Mouse (Mus musculus) midbrain, embryonic 16.5 days (tissue): ENCODE measurements at regions not wholly inside any gene's neighbourhood (a gene's known extent, or its start where the extent isn't known, plus 50 kb on each side); places are given as distances from the start of the nearest gene placed in this dataset.

Experiments
- ATAC-seq: fragments of 200-750 bp; cut with Nextera tagmentation; 2 replicates; pipeline ENCODE4 v1.8.0; 2017; ENCODE audit warnings: moderate TSS enrichment
- H3K27ac ChIP-seq: fragments of 300-500 bp; sonication (generic); 2 replicates; pipeline ENCODE4 v1.5.1; 2014; ENCODE audit warnings: mild to moderate bottlenecking, low read length, mixed read lengths
- H3K27me3 ChIP-seq: fragments of 300-500 bp; sonication (generic); 2 replicates; pipeline ENCODE4 v1.6.1; 2014; ENCODE audit warnings: low read depth, low read length, mixed read lengths; ENCODE audit not compliant: control insufficient read depth, insufficient read depth
- H3K36me3 ChIP-seq: fragments of 300-500 bp; sonication (generic); 2 replicates; pipeline ENCODE4 v1.6.1; 2014; ENCODE audit warnings: mild to moderate bottlenecking, low read length, moderate library complexity, mixed read lengths; ENCODE audit not compliant: control insufficient read depth, insufficient read depth
- H3K4me1 ChIP-seq: fragments of 300-500 bp; sonication (generic); 2 replicates; pipeline ENCODE4 v1.6.1; 2014; ENCODE audit warnings: mild to moderate bottlenecking, low read length, mixed read lengths; ENCODE audit not compliant: control insufficient read depth, insufficient read depth
- H3K4me2 ChIP-seq: fragments of 300-500 bp; sonication (generic); 2 replicates; pipeline ENCODE4 v1.6.1; 2014; ENCODE audit warnings: mild to moderate bottlenecking, low read length, mixed read lengths
- H3K4me3 ChIP-seq: fragments of 300-500 bp; sonication (generic); 2 replicates; pipeline ENCODE4 v1.5.1; 2014; ENCODE audit warnings: low read depth, mild to moderate bottlenecking, low read length, moderate library complexity, mixed read lengths
- H3K9ac ChIP-seq: fragments of 300-500 bp; sonication (generic); 2 replicates; pipeline ENCODE4 v1.6.1; 2014; ENCODE audit warnings: low read depth, low read length, mixed read lengths
- H3K9me3 ChIP-seq: fragments of 300-500 bp; sonication (generic); replicated peaks from 2 replicates; pipeline ENCODE4 v1.6.1; 2014; ENCODE audit warnings: mild to moderate bottlenecking, low read length, mixed read lengths; ENCODE audit not compliant: control insufficient read depth, poor library complexity, severe bottlenecking
- WGBS: fragments of 180-500 bp; shearing (Covaris S2); extraction: QIAGEN DNeasy Blood & Tissue Kit; methylation state at CpG from one replicate; pipeline ENCODE4 v1.1.7; 2014; 5-methylcytosine and 5-hydroxymethylcytosine counted together

DNA sequence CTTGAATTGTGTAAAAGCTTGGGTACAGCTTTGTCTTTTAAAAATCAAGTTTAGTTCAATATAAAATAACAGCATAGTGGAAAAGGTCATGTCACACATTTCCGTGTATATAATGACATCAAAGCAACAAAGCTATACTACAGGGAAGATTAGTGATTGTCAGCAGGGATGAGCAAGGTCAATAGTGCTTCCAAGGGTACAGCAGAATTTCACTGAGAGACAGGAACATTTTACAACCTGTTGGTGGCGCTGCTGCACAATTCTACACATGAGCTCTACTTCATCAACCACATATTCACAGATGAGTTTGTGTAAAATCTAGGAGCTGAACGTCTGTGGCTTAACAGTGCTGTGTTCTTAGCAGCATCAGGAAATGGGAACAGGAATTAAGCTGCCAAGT is 74.3 kb upstream of the A2m start:
- Histone ChIP-seq H3K27me3 (no peaks in the 10 kb centered on the region), H3K36me3 (no peaks in the 10 kb centered on the region), H3K4me3 (no peak overlapping the region), H3K27ac (no peak overlapping the region), H3K4me2 (no peak overlapping the region), H3K9ac (no peak overlapping the region), H3K4me1 (no peaks in the 10 kb centered on the region), H3K9me3 (no peaks in the 10 kb centered on the region)
- ATAC-seq = peak; percentile 78
- 5% methylated on average over 3 of the region's 3 CpGs for WGBS

DNA sequence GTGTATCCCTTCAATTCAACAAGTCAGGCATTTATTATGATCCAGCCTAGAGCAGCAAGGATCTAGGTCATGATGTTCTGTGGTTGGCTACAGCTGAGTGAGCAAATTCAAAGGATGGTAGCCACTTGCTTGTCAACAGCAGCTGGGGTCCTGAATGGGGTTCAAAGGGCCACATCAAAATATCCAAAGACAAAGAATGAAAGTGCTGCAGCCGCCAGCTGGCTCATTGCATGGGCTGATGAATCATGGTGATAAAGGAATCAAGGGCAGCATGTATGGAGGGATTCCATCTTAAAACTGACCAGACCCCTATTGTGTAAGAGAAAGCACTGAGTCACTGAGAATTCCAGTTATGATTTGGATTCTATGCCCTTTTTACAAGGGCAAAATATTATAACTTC is 74.8 kb upstream of the A2m start:
- Histone ChIP-seq H3K27me3 (no peaks in the 10 kb centered on the region), H3K4me1 (no peaks in the 10 kb centered on the region), H3K4me3 (no peak overlapping the region), H3K27ac (no peak overlapping the region), H3K36me3 (no peaks in the 10 kb centered on the region), H3K4me2 (no peak overlapping the region), H3K9me3 (no peaks in the 10 kb centered on the region), H3K9ac (no peak overlapping the region)
- 9% methylated on average over 1 of the region's 1 CpGs for WGBS
- ATAC-seq = no peak

DNA sequence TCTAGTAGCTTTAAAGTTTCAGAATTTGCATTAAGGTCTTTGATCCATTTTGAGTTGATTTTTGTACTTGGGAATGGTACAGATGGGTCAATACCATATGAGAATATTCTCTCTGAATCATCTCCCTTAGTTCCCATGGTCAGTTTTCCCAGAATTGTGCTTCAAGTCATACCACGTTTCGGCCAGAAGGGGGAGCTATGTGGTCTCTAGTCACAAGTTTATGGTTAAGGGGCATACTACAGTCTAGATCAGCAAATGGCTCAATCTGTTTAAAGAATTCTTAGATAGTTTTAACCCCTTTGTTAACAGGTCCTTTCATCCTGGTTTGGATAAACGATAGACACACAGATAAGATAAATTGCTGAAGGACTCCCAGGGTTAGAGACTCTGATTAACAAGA is 78.7 kb upstream of the A2m start:
- Histone ChIP-seq H3K9ac (no peak overlapping the region), H3K9me3 (no peaks in the 10 kb centered on the region), H3K4me1 (no peaks in the 10 kb centered on the region), H3K27ac (no peak overlapping the region), H3K36me3 (no peaks in the 10 kb centered on the region), H3K4me2 (no peak overlapping the region), H3K4me3 (no peak overlapping the region), H3K27me3 (no peaks in the 10 kb centered on the region)
- 5% methylated on average over 3 of the region's 3 CpGs for whole genome bisulfite sequencing
- ATAC-seq = no peak

DNA sequence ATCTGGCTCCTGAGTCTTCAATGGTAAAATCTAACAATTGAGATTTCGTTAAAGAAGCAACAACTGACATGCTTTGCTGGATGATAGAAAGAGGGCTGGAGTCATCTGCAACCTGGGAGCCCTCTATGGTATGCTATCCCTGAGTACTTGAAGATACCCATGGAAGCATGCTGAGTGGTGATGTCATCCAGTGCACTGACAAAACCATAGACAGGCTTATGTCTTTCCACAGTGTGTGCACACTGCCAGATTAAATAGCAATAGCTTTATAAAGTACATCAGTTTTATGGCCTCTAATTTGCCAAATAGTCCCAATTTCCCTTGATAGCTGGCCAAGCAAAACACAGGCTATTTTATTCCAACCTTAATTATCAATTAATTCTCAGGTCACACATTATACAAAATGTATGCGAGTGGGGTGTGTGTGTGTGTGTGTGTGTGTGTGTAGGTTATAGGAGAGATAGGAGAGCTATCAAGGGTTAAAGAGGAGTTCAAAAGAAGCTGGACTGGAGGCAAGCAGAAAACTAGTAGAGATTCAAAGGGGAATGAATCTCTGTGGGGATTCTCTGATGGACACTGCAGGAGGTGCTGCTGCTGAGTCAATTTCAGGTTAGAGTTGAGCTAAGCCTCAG is 80.1 kb upstream of the Iqsec3 start:
- H3K4me2 ChIP-seq = no peak overlapping the region
- H3K4me1 ChIP-seq = no peaks in the 10 kb centered on the region
- no peak for ATAC-seq
- H3K36me3 ChIP-seq = no peaks in the 10 kb centered on the region
- 88% methylated on average over 2 of the region's 2 CpGs for WGBS
- H3K9ac ChIP-seq = no peak overlapping the region
- no peak overlapping the region for H3K27ac ChIP-seq
- H3K27me3 ChIP-seq = no peaks in the 10 kb centered on the region
- no peaks in the 10 kb centered on the region for H3K9me3 ChIP-seq
- H3K4me3 ChIP-seq = no peak overlapping the region

DNA sequence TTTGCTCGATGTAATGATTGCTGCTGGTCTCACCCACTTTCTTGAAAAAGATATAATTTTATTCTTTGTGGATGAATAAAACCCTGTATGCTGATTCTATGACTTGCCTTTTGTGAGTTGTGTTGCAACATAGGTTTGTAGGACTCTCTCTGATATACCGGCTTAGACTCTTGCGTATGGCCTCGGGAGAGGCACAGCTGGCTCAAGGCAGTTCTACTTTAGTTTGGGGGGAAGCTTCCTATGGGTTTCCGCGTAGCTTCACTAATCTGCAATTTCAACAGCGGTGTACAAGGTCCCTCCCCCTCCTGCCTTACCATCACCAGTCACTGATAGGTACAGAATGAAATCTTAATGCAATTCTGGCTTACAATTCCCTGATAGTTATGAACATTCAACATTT is 60.0 kb upstream of the Iqsec3 start:
- H3K4me2 ChIP-seq = no peak overlapping the region
- no peak overlapping the region for H3K4me3 ChIP-seq
- H3K9me3 ChIP-seq = no peaks in the 10 kb centered on the region
- H3K4me1 ChIP-seq = no peaks in the 10 kb centered on the region
- H3K27me3 ChIP-seq = no peaks in the 10 kb centered on the region
- H3K36me3 ChIP-seq = no peaks in the 10 kb centered on the region
- H3K27ac ChIP-seq = no peak overlapping the region
- no peak overlapping the region for H3K9ac ChIP-seq
- no peak for ATAC-seq
- 75% methylated on average over 7 of the region's 7 CpGs for WGBS

DNA sequence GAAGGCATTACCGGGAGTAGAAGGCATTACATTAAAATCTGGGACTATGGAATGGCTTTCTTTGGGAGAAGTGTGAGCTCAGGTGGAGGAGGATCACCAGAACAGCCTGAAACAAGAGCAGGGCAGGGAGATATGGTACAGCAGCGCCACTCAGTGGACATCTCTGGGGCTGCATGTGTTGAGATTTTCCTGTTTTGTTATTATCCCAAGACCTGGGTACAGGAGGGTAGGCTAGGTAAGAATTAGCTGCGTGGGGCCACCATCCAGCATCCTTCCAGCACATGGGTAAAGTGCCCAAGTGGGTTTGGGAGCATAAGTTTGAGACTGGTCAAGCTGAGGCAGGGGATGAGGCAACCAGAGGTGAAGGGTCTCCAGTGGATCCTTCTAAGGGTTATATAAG is 59.4 kb upstream of the Iqsec3 start:
- Histone ChIP-seq H3K4me1 (no peaks in the 10 kb centered on the region), H3K9me3 (no peaks in the 10 kb centered on the region), H3K36me3 (no peaks in the 10 kb centered on the region), H3K4me2 (no peak overlapping the region), H3K4me3 (no peak overlapping the region), H3K27me3 (no peaks in the 10 kb centered on the region), H3K9ac (no peak overlapping the region; the same call in 1 of the 2 replicates), H3K27ac (no peak overlapping the region)
- 9% methylated on average over 3 of the region's 3 CpGs for WGBS
- ATAC-seq = peak; percentile 83

DNA sequence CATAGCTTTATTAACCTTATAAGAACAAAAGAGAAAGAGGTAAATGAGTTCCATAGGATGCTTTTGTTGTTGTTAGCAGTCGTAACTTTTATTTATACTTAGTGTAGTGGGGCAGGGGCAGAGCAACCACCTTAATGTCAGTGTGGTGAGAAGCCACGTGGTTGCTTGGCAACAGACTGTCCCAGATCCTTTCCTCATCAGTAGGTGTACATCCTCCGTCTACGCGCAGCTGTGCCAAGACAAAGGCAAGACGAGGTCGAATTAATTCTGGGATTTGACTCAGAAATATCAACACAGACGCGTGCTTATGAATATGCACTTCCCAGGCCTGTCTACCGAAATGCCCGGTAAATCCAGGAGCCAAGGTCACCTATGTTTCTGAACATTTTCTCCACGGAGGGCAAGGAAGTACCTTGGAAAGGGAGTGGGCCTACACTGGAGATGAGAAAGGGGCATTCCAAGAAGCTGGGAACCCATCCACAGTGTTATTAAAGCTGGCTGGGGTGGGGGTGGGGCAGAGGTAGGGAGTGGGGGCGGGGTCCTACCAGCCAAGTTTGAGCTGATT is 58.4 kb upstream of the Iqsec3 start:
- no peak overlapping the region for H3K27ac ChIP-seq
- H3K9me3 ChIP-seq = no peaks in the 10 kb centered on the region
- no peak overlapping the region for H3K4me3 ChIP-seq
- no peaks in the 10 kb centered on the region for H3K36me3 ChIP-seq
- H3K9ac ChIP-seq = no peak overlapping the region
- H3K4me1 ChIP-seq = no peaks in the 10 kb centered on the region
- 47% methylated on average over 13 of the region's 13 CpGs for WGBS
- ATAC-seq = peak; percentile 57
- H3K27me3 ChIP-seq = no peaks in the 10 kb centered on the region
- H3K4me2 ChIP-seq = no peak overlapping the region

DNA sequence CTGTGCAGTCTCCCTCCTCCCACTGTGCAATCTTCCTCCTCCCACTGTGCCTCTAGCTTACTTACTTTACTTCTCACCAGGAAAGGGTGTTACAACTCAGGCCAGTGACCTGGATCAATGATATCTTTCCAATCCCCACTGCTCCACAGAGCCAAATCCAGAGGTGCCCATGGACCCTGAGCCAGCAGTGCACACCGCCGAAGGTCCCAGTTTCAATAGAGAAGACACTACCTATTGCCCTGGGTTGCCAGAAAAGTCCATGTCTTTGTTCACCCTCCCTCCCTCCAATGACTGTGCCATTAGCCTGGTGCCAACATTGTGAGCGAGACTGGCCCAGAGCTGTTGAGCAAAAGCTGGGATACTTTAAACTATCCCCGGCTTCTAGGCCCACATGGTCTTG is 53.8 kb upstream of the Iqsec3 start:
- H3K9me3 ChIP-seq = no peaks in the 10 kb centered on the region

DNA sequence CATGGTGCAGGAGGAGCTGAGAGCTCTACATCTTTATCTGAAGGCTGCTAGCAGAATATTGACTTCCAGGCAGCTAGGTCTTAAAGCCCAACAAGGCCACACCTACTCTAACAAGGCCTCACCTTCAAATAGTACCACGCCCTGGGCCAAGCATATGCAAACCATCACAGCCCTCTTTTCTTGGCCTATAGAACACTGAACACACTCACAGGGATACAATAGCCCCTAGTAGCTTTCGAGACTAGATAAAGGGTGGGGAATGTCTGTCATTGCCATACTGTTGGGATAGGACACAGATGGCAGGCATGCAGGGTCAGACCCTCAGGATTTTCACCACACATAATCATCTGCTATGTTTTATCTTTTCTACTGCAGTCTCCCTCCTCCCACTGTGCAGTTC is 52.6 kb upstream of the Iqsec3 start:
- Histone ChIP-seq H3K9ac (no peak overlapping the region), H3K9me3 (no peaks in the 10 kb centered on the region), H3K4me3 (no peak overlapping the region), H3K27me3 (no peaks in the 10 kb centered on the region), H3K36me3 (no peaks in the 10 kb centered on the region), H3K27ac (no peak overlapping the region), H3K4me1 (no peaks in the 10 kb centered on the region), H3K4me2 (no peak overlapping the region)
- ATAC-seq = no peak
- WGBS = 83% methylated on average over 2 of the region's 2 CpGs

More for the DNA sequence above, 53.8 kb upstream of the Iqsec3 start:
- ATAC-seq = no peak
- no peaks in the 10 kb centered on the region for H3K4me1 ChIP-seq
- no peaks in the 10 kb centered on the region for H3K27me3 ChIP-seq
- H3K9ac ChIP-seq = no peak overlapping the region
- no peak overlapping the region for H3K4me2 ChIP-seq
- H3K27ac ChIP-seq = no peak overlapping the region
- H3K4me3 ChIP-seq = no peak overlapping the region
- H3K36me3 ChIP-seq = no peaks in the 10 kb centered on the region
- WGBS = 92% methylated on average over 4 of the region's 4 CpGs
